Mouse (Mus musculus) liver (tissue): Measurements from ENCODE around the gene Abhd16a.

Experiments
- DNase-seq: peaks from one replicate; pipeline ENCODE4 v3.0.0-alpha.2; 2020; ENCODE audit warnings: mixed read lengths

The Abhd16a gene

GRCm38 (mm10) chr17:35088151-35088550 is 912 bp upstream of the Abhd16a start:
- DNase-seq = no peak

- peak; percentile 68 for DNase-seq
Observed at GRCm38 (mm10) chr17:35090166-35090932, 1.3 kb downstream of the Abhd16a start.

- DNase-seq = no peak
Observed at GRCm38 (mm10) chr17:35092403-35093198, 3.5 kb downstream of the Abhd16a start.

GRCm38 (mm10) chr17:35094475-35095365 is 5.7 kb downstream of the Abhd16a start:
- no peak for DNase-seq

GRCm38 (mm10) chr17:35096597-35096996 is 7.5 kb downstream of the Abhd16a start:
- DNase-seq = no peak

- no peak for DNase-seq
Observed at GRCm38 (mm10) chr17:35097164-35097655, 8.1 kb downstream of the Abhd16a start.

GRCm38 (mm10) chr17:35100196-35100765 is 11.2 kb downstream of the Abhd16a start:
- no peak for DNase-seq

GRCm38 (mm10) chr17:35101161-35101560 is 12.1 kb downstream of the Abhd16a start:
- DNase-seq = no peak

GRCm38 (mm10) chr17:35102299-35102698 is 13.2 kb downstream of the Abhd16a start:
- DNase-seq = no peak

- DNase-seq = no peak
Observed at GRCm38 (mm10) chr17:35103221-35103690, 14.2 kb downstream of the Abhd16a start.

- DNase-seq = no peak
Observed at GRCm38 (mm10) chr17:35104079-35104478, 15.0 kb downstream of the Abhd16a start.

GRCm38 (mm10) chr17:35104754-35105153 is 15.7 kb downstream of the Abhd16a start:
- DNase-seq = peak; percentile 82

GRCm38 (mm10) chr17:35105740-35106389 is 16.8 kb downstream of the Abhd16a start:
- peak; percentile 62 for DNase-seq

- no peak for DNase-seq
Observed at GRCm38 (mm10) chr17:35106522-35106921, 17.5 kb downstream of the Abhd16a start.

GRCm38 (mm10) chr17:35108097-35108496 is 19.0 kb downstream of the Abhd16a start, which contains the start of gene Ly6g5c:
Gene Ly6g5c (plus strand): TSS chr17:35108279.
- no peak for DNase-seq

- DNase-seq = no peak
Observed at GRCm38 (mm10) chr17:35111774-35112173, 22.7 kb downstream of the Abhd16a start.

- peak; percentile 49 for DNase-seq
Observed at GRCm38 (mm10) chr17:35115046-35116019, 26.3 kb downstream of the Abhd16a start, which contains the start of gene Ly6g5b. Gene Ly6g5b (minus strand): TSS chr17:35115428.

GRCm38 (mm10) chr17:35120745-35121142 is 31.7 kb downstream of the Abhd16a start:
- no peak for DNase-seq

- DNase-seq = peak; percentile 96
Observed at GRCm38 (mm10) chr17:35121143-35121799, 32.2 kb downstream of the Abhd16a start, which contains the start of gene Gpank1. Gene Gpank1 (plus strand): TSS chr17:35121455.
